Mouse (Mus musculus) neural tube, embryonic 14.5 days (tissue): ENCODE results near the gene Rps28. TPM values are rescaled to one million over a fixed set of nuclear protein-coding genes. Genes with fewer than 3 reads are reported as not detected.

Experiments used
- ATAC-seq: fragments of 200-750 bp; cut with Nextera tagmentation; 2 replicates; pipeline ENCODE4 v1.8.0; 2017; ENCODE audit warnings: low read depth, mild to moderate bottlenecking, moderate TSS enrichment, moderate library complexity
- H3K27ac ChIP-seq: fragments of 300-500 bp; sonication (generic); 2 replicates; pipeline ENCODE4 v1.5.1; 2014; ENCODE audit warnings: low read depth, mild to moderate bottlenecking, control low read depth, low read length, moderate library complexity, mixed read lengths
- H3K27me3 ChIP-seq: fragments of 300-500 bp; sonication (generic); 2 replicates; pipeline ENCODE4 v1.6.1; 2014; ENCODE audit warnings: low read length; ENCODE audit not compliant: control insufficient read depth, insufficient read depth
- H3K36me3 ChIP-seq: fragments of 300-500 bp; sonication (generic); 2 replicates; pipeline ENCODE4 v1.6.1; 2014; ENCODE audit warnings: low read length, mixed read lengths; ENCODE audit not compliant: control insufficient read depth, insufficient read depth
- H3K4me1 ChIP-seq: fragments of 300-500 bp; sonication (generic); 2 replicates; pipeline ENCODE4 v1.6.1; 2014; ENCODE audit warnings: low read length; ENCODE audit not compliant: control insufficient read depth, insufficient read depth
- H3K4me2 ChIP-seq: fragments of 300-500 bp; sonication (generic); 2 replicates; pipeline ENCODE4 v1.6.1; 2014; ENCODE audit warnings: mild to moderate bottlenecking, low read depth, low read length, control low read depth
- H3K4me3 ChIP-seq: fragments of 300-500 bp; sonication (generic); 2 replicates; pipeline ENCODE4 v1.5.1; 2014; ENCODE audit warnings: low read depth, low read length, control low read depth, mixed read lengths
- H3K9ac ChIP-seq: fragments of 300-500 bp; sonication (generic); replicated peaks from 2 replicates; pipeline ENCODE4 v1.6.1; 2014; ENCODE audit warnings: low read depth, mild to moderate bottlenecking, control low read depth, low read length, mixed read lengths
- H3K9me3 ChIP-seq: fragments of 300-500 bp; sonication (generic); 2 replicates; pipeline ENCODE4 v1.6.1; 2016; ENCODE audit warnings: low read length; ENCODE audit not compliant: control insufficient read depth
- WGBS: fragments of 180-500 bp; shearing (Covaris S2); extraction: QIAGEN DNeasy Blood & Tissue Kit; methylation state at CpG from one replicate; pipeline ENCODE4 v1.1.7; 2014; 5-methylcytosine and 5-hydroxymethylcytosine counted together
- polyA plus RNA-seq: library from polyadenylated mRNA; unstranded; fragments of >200 nt; fragmentation: Nextera tagmentation; extraction: Ambion mirVana; gene quantifications from 2 replicates; pipeline ENCODE4 v1.2.1, GENCODE M21; 2014

Rps28 gene
- polyA plus RNA-seq, 1 experiment from 2014 or later: 584 TPM

DNA sequence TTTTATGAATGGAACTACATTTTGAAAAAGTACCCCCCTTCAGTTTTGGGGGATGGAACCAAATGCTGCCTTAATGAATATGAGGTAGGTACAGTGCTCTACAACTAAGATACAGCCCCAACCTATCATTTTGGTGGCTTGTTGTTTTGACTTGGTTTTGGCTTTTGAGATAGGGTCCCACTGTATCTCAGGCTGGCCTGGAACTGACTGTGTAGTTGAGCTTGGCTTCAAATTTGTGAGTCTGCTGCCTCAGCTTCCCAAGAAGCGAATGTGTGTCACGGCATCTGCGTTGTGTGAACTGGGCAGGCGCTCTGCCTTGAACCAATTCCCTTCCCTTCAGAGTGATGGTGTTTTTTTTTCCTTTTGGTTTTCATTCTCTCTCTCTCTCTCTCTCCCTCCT, 52.7 kb downstream of the Rps28 start:
- Histone ChIP-seq H3K4me1 (no peaks in the 10 kb centered on the region), H3K36me3 (no peaks in the 10 kb centered on the region), H3K9ac (no peak overlapping the region), H3K27me3 (no peaks in the 10 kb centered on the region), H3K4me2 (no peak overlapping the region), H3K4me3 (no peak overlapping the region), H3K27ac (no peak overlapping the region), H3K9me3 (no peaks in the 10 kb centered on the region)
- ATAC-seq: no peak
- WGBS: 91% methylated on average over 4 of the region's 4 CpGs

Other genes starting within 250 kb of the Rps28 start
- 91.1 and 111 TPM in 2 replicates for gene Zfp414, start 195.5 kb downstream of the Rps28 start, polyA plus RNA-seq
- gene Pram1, start 186.5 kb downstream of the Rps28 start, polyA plus RNA-seq: 0.68 and 0.71 TPM in 2 replicates
- 172 and 220 TPM in 2 replicates for gene Hnrnpm, start 137.7 kb downstream of the Rps28 start, polyA plus RNA-seq
- 69.1 and 73.5 TPM in 2 replicates for gene March2, start 105.9 kb downstream of the Rps28 start, polyA plus RNA-seq
- gene Rab11b, start 64.0 kb downstream of the Rps28 start, polyA plus RNA-seq: 449 and 532 TPM in 2 replicates
- 9.7 and 20.6 TPM in 2 replicates for gene Angptl4, start 42.7 kb downstream of the Rps28 start, polyA plus RNA-seq
- gene Kank3, start 14.0 kb downstream of the Rps28 start, polyA plus RNA-seq: 40.1 and 42.1 TPM in 2 replicates
- 529 and 591 TPM in 2 replicates for gene Ndufa7, start within 50 bp of the Rps28 start, polyA plus RNA-seq
- gene Cd320, start 18.5 kb upstream of the Rps28 start, polyA plus RNA-seq: 52.1 and 54.1 TPM in 2 replicates
- gene Gm7029, start 49.3 kb upstream of the Rps28 start, polyA plus RNA-seq: not detected in 2 replicates
- gene Kifc1, start 66.1 kb upstream of the Rps28 start, polyA plus RNA-seq: 1.1 and 1.6 TPM in 2 replicates
- 0.70 and 0.79 TPM in 2 replicates for gene Platr17, start 80.6 kb upstream of the Rps28 start, polyA plus RNA-seq
- gene Daxx, start 84.9 kb upstream of the Rps28 start, polyA plus RNA-seq: 46.0 and 54.1 TPM in 2 replicates
- 35.7 and 36.2 TPM in 2 replicates for gene Tapbp, start 91.3 kb upstream of the Rps28 start, polyA plus RNA-seq
- 6.5 and 8.9 TPM in 2 replicates for gene Zbtb22, start 91.3 kb upstream of the Rps28 start, polyA plus RNA-seq
- gene Rgl2, start 105.0 kb upstream of the Rps28 start, polyA plus RNA-seq: 48.8 and 51.3 TPM in 2 replicates
- 168 TPM in 2 replicates for gene Pfdn6, start 115.8 kb upstream of the Rps28 start, polyA plus RNA-seq
- gene Wdr46, start 116.1 kb upstream of the Rps28 start, polyA plus RNA-seq: 18.9 TPM in 2 replicates
- gene B3galt4, start 126.9 kb upstream of the Rps28 start, polyA plus RNA-seq: 6.2 and 8.9 TPM in 2 replicates
- gene Vps52, start 131.2 kb upstream of the Rps28 start, polyA plus RNA-seq: 57.9 and 59.9 TPM in 2 replicates
- 825 and 874 TPM in 2 replicates for gene Rps18, start 131.4 kb upstream of the Rps28 start, polyA plus RNA-seq
- 8.6 and 10.9 TPM in 2 replicates for gene H2-K1, start 175.8 kb upstream of the Rps28 start, polyA plus RNA-seq
- 5.6 and 7.3 TPM in 2 replicates for gene Ring1, start 200.1 kb upstream of the Rps28 start, polyA plus RNA-seq
- 70.1 and 72.1 TPM in 2 replicates for gene H2-Ke6, start 203.5 kb upstream of the Rps28 start, polyA plus RNA-seq
- 77.9 and 90.8 TPM in 2 replicates for gene Slc39a7, start 207.1 kb upstream of the Rps28 start, polyA plus RNA-seq
- gene Rxrb, start 207.2 kb upstream of the Rps28 start, polyA plus RNA-seq: 29.1 and 30.8 TPM in 2 replicates
- 3.6 and 4.5 TPM in 2 replicates for gene Col11a2, start 214.9 kb upstream of the Rps28 start, polyA plus RNA-seq